Mouse (Mus musculus): ENCODE measurements at regions not wholly inside any gene's neighbourhood (a gene's known extent, or its start where the extent isn't known, plus 50 kb on each side); places are given as distances from the start of the nearest gene placed in this dataset.

DNA sequence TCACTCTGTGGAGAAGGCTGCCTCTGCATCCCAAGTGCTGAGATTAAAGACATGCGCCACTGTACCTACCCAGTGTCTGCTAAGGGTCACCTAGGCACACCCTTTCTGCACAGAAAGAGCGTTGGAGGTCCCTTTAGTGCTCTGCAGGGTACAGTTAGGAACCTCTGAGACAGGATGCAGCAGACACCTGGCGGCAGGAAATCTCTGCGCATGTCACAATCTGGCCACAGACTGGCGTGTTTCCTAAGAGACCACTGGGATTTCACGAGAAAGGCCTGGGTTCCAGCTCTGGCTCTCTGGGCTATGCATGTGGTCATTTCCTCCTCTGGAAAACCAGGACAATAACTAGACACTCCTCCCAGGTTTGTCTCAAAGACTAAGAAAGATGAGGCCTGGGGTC, 151.7 kb downstream of the Zfp36l2 start:
- TF ChIP-seq CTCF (IDR thresholded peaks at IDR 0.05; ENCODE audit: low read depth, low read length) (no peak), POLR2A (IDR thresholded peaks at IDR 0.05; ENCODE audit: borderline replicate concordance, low read depth, low read length) (no peak)
